Mouse (Mus musculus): ENCODE data around the gene Iapp. TPM values are rescaled to one million over a fixed set of nuclear protein-coding genes. Genes with fewer than 3 reads are reported as not detected.
"Not testable (repeated sequence)": the region's sequence is repeated elsewhere in the genome, so short reads cannot be mapped to it uniquely, and the experiment has no call there.

The Iapp gene
- polyA plus RNA-seq, 1 experiment = not detected

DNA sequence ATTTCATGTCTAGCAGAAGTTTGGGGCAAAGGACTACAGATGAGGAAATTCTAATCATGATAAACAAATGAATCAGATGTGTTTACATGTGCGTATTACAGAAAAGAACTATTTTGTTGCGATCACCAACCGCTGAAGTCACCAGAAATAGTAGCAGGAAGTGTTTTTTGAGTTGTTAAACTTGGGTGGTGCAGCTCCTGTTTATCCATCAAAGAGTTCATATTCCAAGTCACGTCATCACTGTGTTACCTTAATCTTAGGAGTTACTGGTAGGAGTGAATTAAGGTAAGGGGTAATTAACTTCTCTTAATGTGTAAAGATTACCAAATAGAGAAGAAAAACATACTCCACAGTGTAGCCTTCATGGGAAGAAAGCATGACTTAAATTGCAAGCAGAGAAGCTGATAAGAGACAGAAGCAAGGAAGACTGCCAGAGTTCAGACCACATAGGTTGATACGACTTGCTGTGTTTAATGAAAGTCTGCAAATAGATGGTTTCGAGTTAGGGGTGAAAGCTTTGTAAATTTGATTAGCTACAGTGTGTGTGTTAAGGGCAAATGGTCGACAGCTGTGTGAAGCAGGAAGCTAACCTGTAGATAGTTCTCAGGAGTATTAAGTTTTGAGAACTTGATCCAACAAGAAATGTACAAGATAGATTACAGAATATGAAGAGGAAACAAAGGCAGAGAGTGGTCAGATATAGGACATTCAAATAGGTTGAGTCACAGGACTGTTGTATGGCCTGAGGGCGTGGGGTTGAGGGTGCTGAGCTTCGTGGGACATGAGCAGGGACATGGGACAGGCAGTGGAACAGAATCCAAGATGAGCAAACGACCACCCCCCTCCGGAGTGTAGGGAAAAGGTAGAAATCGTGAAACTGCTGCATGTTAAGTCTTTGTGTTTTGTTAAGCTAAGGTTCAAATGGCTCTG lies 48.2 kb downstream of the Iapp start:
- DNase-seq = peak; percentile 13
- WGBS = 30% methylated on average over 12 of the region's 12 CpGs
- H3K36me3 ChIP-seq (ENCODE audit: control insufficient read depth, insufficient read depth, low read length) = peaks cover 1% of the 10 kb centered on the region; the same call in 1 of the 2 replicates
- H3K27ac ChIP-seq (ENCODE audit: insufficient read depth, low read depth, low read length) = peak overlapping the region; percentile 62; the same call in 1 of the 2 replicates
- H3K27me3 ChIP-seq (replicated peaks; ENCODE audit: control insufficient read depth, insufficient read depth, low read length) = no peaks in the 10 kb centered on the region
- H3K4me1 ChIP-seq (ENCODE audit: control insufficient read depth, insufficient read depth, low read length) = peaks cover 4% of the 10 kb centered on the region; the same call in 1 of the 2 replicates
- peak overlapping the region; percentile 100; the same call in 1 of the 2 replicates for H3K4me3 ChIP-seq (ENCODE audit: insufficient read depth, low read depth, low read length)
- no peak for TF ChIP-seq POLR2A (IDR thresholded peaks at IDR 0.05; ENCODE audit: low read depth, low read length)
- no peak for TF ChIP-seq CTCF (conservative IDR thresholded peaks at IDR 0.05; ENCODE audit: insufficient read depth, insufficient read length, low read depth, low read length)

DNA sequence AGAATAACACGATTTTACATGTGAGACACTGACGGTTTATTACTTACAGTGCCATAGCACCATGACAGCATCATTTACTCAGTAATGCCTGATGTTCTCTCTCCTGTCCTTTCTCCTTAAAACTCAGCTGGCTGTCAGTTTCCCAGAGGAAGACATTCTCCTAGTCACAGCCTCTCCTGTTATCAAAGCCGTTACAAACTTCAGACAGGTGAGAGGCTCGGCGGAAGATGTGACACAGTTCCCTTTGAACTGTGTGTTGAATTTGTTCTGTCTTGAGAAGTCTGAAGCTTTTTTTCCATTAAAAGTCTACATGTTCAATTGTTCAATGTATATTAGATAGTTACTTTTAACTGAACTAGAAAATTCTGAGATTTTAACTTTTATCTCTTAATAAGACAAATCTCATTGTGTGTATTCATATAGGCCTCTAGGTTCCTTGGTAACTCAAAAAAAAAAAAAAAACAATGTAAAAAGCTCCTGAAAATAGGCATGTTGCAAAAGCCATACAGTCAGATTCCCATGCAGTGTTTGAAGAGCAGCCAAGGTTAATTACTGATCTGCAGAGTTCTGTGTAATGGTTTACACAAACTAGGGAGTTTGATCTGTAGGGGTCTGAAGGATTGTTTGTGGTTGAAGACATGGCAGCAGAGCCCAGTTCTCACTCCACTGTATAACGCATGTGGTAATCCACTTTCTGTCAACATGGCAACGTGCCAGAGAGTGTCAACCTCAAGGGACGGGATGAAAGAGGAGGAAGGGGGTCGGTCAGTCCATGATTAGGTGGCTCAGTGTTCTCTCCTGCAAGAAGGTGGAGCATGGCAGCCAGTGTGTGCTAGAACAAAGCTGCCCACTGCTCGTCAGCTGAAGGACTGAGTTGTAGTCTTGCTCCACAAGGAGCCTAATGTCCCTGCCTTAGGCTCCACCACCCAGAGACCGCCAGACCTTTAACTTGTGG lies 49.5 kb downstream of the Iapp start:
- 59% methylated on average over 11 of the region's 11 CpGs for WGBS
- DNase-seq = peak; percentile 68
- H3K27ac ChIP-seq (ENCODE audit: insufficient read depth, low read depth, low read length) = peak overlapping the region; percentile 13; the same call in 1 of the 2 replicates
- peaks cover 4% of the 10 kb centered on the region; the same call in 1 of the 2 replicates for H3K4me1 ChIP-seq (ENCODE audit: control insufficient read depth, insufficient read depth, low read length)
- no peak overlapping the region for H3K4me3 ChIP-seq (ENCODE audit: insufficient read depth, low read depth, low read length)
- H3K36me3 ChIP-seq (ENCODE audit: control insufficient read depth, insufficient read depth, low read length) = peaks cover 1% of the 10 kb centered on the region
- H3K27me3 ChIP-seq (replicated peaks; ENCODE audit: control insufficient read depth, insufficient read depth, low read length) = no peaks in the 10 kb centered on the region
- TF ChIP-seq CTCF (conservative IDR thresholded peaks at IDR 0.05; ENCODE audit: insufficient read depth, insufficient read length, low read depth, low read length) (no peak), POLR2A (IDR thresholded peaks at IDR 0.05; ENCODE audit: low read depth, low read length) (no peak)

DNA sequence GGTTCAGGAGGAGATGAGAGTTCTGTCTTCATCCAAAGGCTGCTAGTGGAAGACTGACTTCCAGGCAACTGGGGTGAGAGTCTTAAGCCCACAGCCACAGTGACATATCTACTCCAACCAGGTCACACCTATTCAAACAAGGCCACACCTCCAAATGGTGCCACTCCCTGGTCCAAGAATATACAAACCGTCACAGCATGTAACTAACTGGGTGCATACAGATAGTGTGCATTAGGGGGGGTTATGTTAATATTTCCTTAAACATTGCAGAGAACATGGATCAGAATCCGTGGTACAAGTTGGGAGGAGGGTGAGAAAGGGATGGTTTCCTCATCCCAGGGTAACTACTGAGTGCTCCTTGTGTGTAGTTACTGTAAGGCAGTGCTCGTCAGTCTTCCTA lies 53.9 kb downstream of the Iapp start:
- not testable (repeated sequence) for H3K27me3 ChIP-seq (replicated peaks; ENCODE audit: control insufficient read depth, insufficient read depth, low read length); H3K4me3 ChIP-seq (ENCODE audit: insufficient read depth, low read depth, low read length); H3K27ac ChIP-seq (ENCODE audit: insufficient read depth, low read depth, low read length); H3K36me3 ChIP-seq (ENCODE audit: control insufficient read depth, insufficient read depth, low read length); DNase-seq; H3K4me1 ChIP-seq (ENCODE audit: control insufficient read depth, insufficient read depth, low read length)
- WGBS = 84% methylated on average over 3 of the region's 3 CpGs

Other genes starting within 250 kb of the Iapp start
- gene Slco1a6, start 89.9 kb upstream of the Iapp start, polyA plus RNA-seq (2012; rRNA removed) = 41.4 and 41.9 TPM in 2 replicates
- gene Slco1a5, start 24.6 kb downstream of the Iapp start, polyA plus RNA-seq (2012; rRNA removed) = not detected in 2 replicates
- 5.6 and 6.0 TPM in 2 replicates for gene Pyroxd1, start 47.2 kb downstream of the Iapp start, polyA plus RNA-seq (2012; rRNA removed)
- gene Recql, start 88.7 kb downstream of the Iapp start, polyA plus RNA-seq (2012; rRNA removed) = 2.6 and 4.4 TPM in 2 replicates
- gene Golt1b, start 88.8 kb downstream of the Iapp start, polyA plus RNA-seq (2012; rRNA removed) = 4.6 and 5.5 TPM in 2 replicates
- 0.14 and 0.30 TPM in 2 replicates for gene Spx, start 115.0 kb downstream of the Iapp start, polyA plus RNA-seq (2012; rRNA removed)
- gene Gys2, start 174.7 kb downstream of the Iapp start, polyA plus RNA-seq (2012; rRNA removed) = 11.5 and 14.8 TPM in 2 replicates
- gene Ldhb, start 209.5 kb downstream of the Iapp start, polyA plus RNA-seq (2012; rRNA removed) = 2,043 and 2,340 TPM in 2 replicates